Mouse (Mus musculus) forebrain, embryonic 15.5 days (tissue): Measurements from ENCODE around the gene Purb. TPM values are rescaled to one million over a fixed set of nuclear protein-coding genes. Genes with fewer than 3 reads are reported as not detected.

Experiments
- ATAC-seq: fragments of 200-750 bp; cut with Nextera tagmentation; replicated peaks from 2 replicates; pipeline ENCODE4 v1.8.0; 2017; ENCODE audit warnings: mild to moderate bottlenecking, moderate TSS enrichment, moderate library complexity
- H3K27ac ChIP-seq: fragments of 300-500 bp; sonication (generic); replicated peaks from 2 replicates; pipeline ENCODE4 v1.5.1; 2015; ENCODE audit warnings: mild to moderate bottlenecking, inconsistent platforms
- H3K27me3 ChIP-seq: fragments of 300-500 bp; sonication (generic); 2 replicates; pipeline ENCODE4 v1.6.1; 2015; ENCODE audit warnings: inconsistent platforms
- H3K36me3 ChIP-seq: fragments of 300-500 bp; sonication (generic); 2 replicates; pipeline ENCODE4 v1.6.1; 2015; ENCODE audit warnings: mild to moderate bottlenecking, inconsistent platforms
- H3K4me1 ChIP-seq: fragments of 300-500 bp; sonication (generic); 2 replicates; pipeline ENCODE4 v1.6.1; 2015; ENCODE audit warnings: inconsistent platforms
- H3K4me2 ChIP-seq: fragments of 300-500 bp; sonication (generic); replicated peaks from 2 replicates; pipeline ENCODE4 v1.6.1; 2015; ENCODE audit warnings: mild to moderate bottlenecking, inconsistent platforms
- H3K4me3 ChIP-seq: fragments of 300-500 bp; sonication (generic); 2 replicates; pipeline ENCODE4 v1.5.1; 2015; ENCODE audit warnings: mild to moderate bottlenecking, inconsistent platforms
- H3K9ac ChIP-seq: fragments of 300-500 bp; sonication (generic); replicated peaks from 2 replicates; pipeline ENCODE4 v1.6.1; 2015; ENCODE audit warnings: mild to moderate bottlenecking, inconsistent platforms
- H3K9me3 ChIP-seq: fragments of 300-500 bp; sonication (generic); 2 replicates; pipeline ENCODE4 v1.6.1; 2016; ENCODE audit warnings: inconsistent platforms
- WGBS: fragments of 180-500 bp; shearing (Covaris S2); methylation state at CpG from one replicate; pipeline ENCODE4 v1.1.7; 2015; ENCODE audit warnings: mixed read lengths; 5-methylcytosine and 5-hydroxymethylcytosine counted together
- polyA plus RNA-seq: library from polyadenylated mRNA; unstranded; fragments of >200 nt; fragmentation: Nextera tagmentation; extraction: Ambion mirVana; gene quantifications from 2 replicates; pipeline ENCODE4 v1.2.1, GENCODE M21; 2015

Purb gene
- polyA plus RNA-seq, 1 experiment from 2014 or later: 14.8 TPM

DNA sequence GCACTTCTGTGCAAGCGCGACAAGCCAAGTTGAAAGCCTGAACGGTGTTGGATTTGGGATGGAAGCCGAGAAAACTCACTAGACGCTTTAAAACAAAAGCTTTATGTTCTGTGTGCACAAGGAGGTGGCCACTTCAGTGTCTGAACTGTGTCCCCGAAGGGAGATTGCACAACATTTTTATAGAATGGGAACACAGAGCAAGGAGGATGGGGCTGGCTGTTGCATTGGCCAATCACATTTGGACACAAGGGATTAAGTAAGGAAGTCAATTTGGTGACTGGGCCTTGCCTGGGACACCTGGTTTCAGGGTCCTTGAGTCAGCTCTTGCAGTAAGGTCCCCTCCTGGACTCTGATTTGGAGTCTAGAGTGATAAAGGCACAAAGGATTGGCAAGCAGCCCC lies 29.0 kb upstream of the Purb start:
- H3K4me2 ChIP-seq: no peak overlapping the region
- H3K27me3 ChIP-seq: no peaks in the 10 kb centered on the region
- no peaks in the 10 kb centered on the region for H3K36me3 ChIP-seq
- H3K9ac ChIP-seq: no peak overlapping the region
- H3K4me3 ChIP-seq: no peak overlapping the region
- no peaks in the 10 kb centered on the region for H3K4me1 ChIP-seq
- H3K27ac ChIP-seq: no peak overlapping the region
- ATAC-seq: no peak
- H3K9me3 ChIP-seq: no peaks in the 10 kb centered on the region
- 78% methylated on average over 6 of the region's 6 CpGs for WGBS

DNA sequence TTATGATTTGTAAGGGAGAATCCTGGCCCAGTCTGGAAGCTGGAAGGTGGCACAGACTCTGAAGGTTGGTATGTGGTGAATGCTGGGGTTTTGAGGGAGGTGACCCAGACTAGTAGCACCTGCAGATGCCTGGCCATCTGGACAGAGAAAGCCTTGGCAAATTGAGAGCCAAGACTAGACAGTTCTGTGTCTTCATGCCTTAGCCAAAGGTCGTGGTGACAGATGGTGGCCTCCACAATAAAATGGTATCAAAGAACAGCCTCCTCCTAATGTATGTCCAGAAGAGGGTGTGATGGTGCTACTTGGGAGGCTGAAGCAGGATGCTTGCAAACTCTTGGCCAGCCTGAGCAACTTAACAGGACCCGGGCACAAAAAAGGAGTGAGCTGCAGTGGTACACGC lies 28.5 kb upstream of the Purb start:
- Histone ChIP-seq H3K4me3 (no peak overlapping the region), H3K36me3 (no peaks in the 10 kb centered on the region), H3K9me3 (no peaks in the 10 kb centered on the region), H3K27ac (no peak overlapping the region), H3K4me2 (no peak overlapping the region), H3K4me1 (no peaks in the 10 kb centered on the region), H3K9ac (no peak overlapping the region), H3K27me3 (no peaks in the 10 kb centered on the region)
- no peak for ATAC-seq
- WGBS: 77% methylated on average over 3 of the region's 3 CpGs

DNA sequence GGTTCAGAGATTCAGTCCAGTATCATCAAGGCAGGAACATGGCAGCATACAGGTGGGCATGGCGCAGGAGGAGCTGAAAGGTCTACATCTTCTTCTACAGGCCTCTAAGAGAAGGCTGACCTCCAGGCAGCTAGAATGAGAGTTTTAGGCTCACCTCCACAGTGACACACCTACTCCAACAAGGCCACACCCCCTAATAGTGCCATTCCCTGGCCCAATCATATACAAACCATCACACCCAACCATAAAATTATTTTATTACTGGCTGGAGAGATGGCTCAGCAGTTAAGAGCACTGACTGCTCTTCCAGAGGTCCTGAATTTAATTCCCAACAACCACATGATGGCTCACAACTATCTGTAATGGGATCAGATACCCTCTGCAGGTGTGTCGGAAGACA lies 26.8 kb upstream of the Purb start:
- H3K9ac ChIP-seq: no peak overlapping the region
- no peaks in the 10 kb centered on the region for H3K36me3 ChIP-seq
- H3K4me3 ChIP-seq: no peak overlapping the region
- no peak overlapping the region for H3K27ac ChIP-seq
- H3K27me3 ChIP-seq: no peaks in the 10 kb centered on the region
- no peaks in the 10 kb centered on the region for H3K4me1 ChIP-seq
- no peak for ATAC-seq
- 95% methylated on average over 2 of the region's 2 CpGs for WGBS
- no peaks in the 10 kb centered on the region for H3K9me3 ChIP-seq
- no peak overlapping the region for H3K4me2 ChIP-seq

DNA sequence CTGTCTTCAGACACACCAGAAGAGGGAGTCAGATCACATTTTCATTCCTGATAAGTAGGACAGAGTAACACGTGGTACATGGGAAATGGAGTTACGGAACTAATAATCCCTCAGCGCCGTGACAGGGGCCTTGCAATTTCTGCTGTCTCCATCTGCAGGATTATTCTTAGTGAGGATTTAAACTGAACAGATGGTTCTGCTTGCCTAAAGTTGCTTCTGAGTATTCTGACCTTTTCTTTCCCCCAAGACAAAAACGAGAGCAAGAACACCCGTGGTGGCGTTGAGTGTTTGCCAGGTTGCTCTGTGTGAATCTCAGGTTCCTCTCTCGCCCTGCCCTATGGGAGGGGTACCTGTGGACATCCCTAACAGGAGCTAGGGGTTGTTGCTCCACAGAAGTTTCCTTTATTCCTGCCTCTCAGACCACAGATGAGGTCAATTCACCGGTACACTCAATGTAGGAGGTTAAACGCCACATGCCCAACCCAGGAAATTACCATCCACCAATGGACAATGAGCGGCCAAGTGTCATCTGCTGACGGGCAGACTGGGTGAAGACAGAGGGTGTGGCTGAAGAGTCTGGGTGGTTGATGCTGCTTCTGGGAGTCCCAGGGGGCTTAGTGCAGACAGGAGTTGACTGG lies 21.7 kb upstream of the Purb start:
- Histone ChIP-seq H3K27ac (no peak overlapping the region), H3K27me3 (no peaks in the 10 kb centered on the region), H3K4me2 (no peak overlapping the region), H3K9me3 (no peaks in the 10 kb centered on the region), H3K4me1 (no peaks in the 10 kb centered on the region), H3K4me3 (no peak overlapping the region), H3K9ac (no peak overlapping the region), H3K36me3 (no peaks in the 10 kb centered on the region)
- ATAC-seq: no peak
- WGBS: 84% methylated on average over 12 of the region's 12 CpGs

DNA sequence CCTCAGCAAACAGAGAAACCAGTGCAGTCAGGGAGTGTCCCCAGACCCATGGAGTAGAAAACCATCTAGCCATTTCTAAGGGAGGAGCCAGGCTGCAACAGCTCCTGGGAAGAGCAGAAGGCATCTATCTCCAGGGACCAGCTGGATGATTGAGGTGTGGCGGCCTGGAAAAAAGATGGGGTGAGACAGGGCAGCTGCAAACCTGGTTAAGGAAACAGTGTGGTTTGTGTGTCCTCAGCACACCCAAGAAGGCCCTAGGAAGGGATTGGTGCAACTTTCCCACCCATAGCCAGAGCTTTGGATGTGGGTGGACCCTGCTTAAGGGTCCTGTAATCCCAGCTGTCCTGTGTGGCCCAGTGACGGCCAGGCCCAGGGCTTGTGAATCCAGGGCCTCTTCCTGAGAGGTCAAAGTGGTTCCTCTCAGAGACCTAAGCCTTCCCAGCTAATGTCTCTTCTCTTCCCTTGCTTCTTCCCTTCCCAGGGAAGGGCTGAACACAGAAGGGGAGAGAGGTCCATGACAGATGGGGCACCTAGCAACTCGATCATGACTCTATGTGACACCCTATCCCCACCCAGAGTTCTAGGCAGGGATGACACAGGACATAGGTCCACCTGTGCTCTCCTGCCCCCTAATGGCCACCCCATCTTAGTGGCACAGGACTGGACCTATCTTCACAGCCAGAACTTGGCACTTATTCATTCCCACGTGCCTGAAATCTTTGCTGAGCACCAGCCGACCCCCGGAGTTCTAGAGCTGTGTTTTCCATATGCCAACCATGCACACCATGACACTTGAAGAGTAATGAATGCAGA lies 14.2 kb upstream of the Purb start:
- no peak for ATAC-seq
- Histone ChIP-seq H3K4me3 (no peak overlapping the region), H3K27ac (no peak overlapping the region), H3K36me3 (no peaks in the 10 kb centered on the region), H3K27me3 (no peaks in the 10 kb centered on the region), H3K9ac (no peak overlapping the region), H3K4me2 (no peak overlapping the region), H3K4me1 (no peaks in the 10 kb centered on the region), H3K9me3 (no peaks in the 10 kb centered on the region)
- WGBS: 59% methylated on average over 6 of the region's 6 CpGs

DNA sequence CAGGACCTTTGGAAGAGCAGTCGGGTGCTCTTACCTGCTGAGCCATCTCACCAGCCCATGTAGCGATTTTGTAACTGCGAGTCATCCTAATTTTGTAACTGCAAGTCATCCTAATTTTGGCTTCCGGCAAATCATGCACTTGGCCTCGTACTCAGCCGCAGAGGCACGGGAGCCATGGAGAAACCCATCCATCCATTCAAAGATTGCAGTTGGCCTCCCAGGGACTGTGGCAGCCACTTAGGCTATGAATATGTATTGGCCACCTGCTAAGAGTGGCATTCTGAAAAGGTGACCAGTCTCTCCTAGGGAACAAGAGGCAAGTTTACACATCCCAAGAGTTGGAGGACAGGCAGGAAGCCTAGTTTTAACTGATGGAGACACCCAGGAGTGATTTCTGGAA lies 13.5 kb upstream of the Purb start:
- no peak overlapping the region for H3K9ac ChIP-seq
- 86% methylated on average over 7 of the region's 7 CpGs for WGBS
- no peak overlapping the region for H3K27ac ChIP-seq
- no peaks in the 10 kb centered on the region for H3K4me1 ChIP-seq
- H3K36me3 ChIP-seq: no peaks in the 10 kb centered on the region
- H3K4me2 ChIP-seq: no peak overlapping the region
- H3K27me3 ChIP-seq: no peaks in the 10 kb centered on the region
- H3K9me3 ChIP-seq: no peaks in the 10 kb centered on the region
- H3K4me3 ChIP-seq: no peak overlapping the region
- ATAC-seq: no peak

DNA sequence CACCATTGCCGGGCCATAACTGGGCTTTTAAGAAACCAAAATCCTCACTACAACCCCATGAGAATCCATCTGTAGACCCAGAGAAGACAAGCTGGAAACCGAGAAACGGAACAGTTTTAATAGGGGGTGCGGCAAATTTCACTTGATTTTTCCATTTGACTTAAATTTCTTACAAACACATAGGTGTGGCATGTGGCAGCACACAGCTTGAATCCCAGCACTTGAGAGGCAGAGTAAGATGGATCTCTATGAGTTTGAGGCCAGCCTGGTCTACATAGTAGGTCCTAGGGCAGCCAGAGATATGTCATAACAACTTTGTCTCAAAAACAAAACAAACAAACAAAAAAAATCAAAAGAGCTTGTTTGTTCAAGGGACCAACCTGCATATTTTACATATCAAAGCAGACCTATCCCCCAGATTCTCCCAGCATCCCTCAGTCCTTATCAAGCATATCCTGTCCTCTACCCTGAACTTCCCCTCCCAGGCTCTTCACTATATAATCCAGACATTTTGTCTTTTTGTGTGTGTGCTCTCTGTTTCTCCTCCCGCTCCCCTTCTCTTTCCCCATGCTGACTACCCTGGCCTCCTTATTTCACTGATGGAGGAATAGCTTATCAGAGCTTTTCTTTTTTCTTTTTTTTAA lies 12.4 kb upstream of the Purb start:
- Histone ChIP-seq H3K27me3 (no peaks in the 10 kb centered on the region), H3K9me3 (no peaks in the 10 kb centered on the region), H3K4me2 (no peak overlapping the region), H3K36me3 (no peaks in the 10 kb centered on the region), H3K4me1 (no peaks in the 10 kb centered on the region), H3K27ac (no peak overlapping the region), H3K4me3 (no peak overlapping the region), H3K9ac (no peak overlapping the region)
- WGBS: 95% methylated on average over 5 of the region's 5 CpGs
- ATAC-seq: no peak

DNA sequence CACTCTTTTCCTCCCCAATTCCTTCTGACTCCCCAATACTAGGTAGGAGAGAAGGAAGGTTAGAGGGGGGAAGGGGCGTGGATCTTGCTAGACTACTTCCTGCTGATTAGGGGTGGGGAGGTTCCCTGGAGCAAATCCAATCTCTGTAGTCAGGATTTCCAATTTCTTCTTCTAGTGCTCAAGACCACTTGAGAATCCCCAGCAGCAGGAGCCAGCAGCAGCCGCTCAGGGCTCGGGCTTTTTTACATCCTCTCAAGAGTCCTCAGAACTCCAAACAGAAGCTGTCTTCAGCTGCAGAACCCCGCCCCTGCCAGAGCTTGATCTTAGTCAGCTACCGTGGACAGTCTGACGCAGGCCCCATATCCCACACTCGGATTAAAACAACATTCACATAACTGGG lies 11.8 kb upstream of the Purb start:
- 63% methylated on average over 7 of the region's 7 CpGs for WGBS

DNA sequence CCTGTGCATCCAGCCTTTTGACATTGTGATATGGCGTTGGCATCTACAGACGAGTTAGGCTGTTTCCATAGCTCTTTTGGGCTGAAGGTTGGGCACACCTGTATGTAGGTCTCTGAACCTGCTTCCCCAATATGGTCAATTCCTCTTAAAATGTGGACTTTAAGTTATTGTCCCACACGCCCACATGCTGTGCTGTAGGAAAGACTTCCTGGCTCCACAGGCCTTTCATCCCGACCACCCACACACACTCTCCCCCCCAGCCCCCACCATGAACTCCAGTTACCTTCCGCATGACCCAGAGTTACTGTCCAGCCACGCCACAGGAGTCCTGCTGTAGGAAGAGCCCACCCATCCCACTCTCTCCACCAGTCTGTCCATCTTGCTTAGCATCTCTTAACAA lies 11.2 kb upstream of the Purb start:
- Histone ChIP-seq H3K9ac (no peak overlapping the region), H3K4me3 (no peak overlapping the region), H3K9me3 (no peaks in the 10 kb centered on the region), H3K36me3 (no peaks in the 10 kb centered on the region), H3K4me1 (no peaks in the 10 kb centered on the region), H3K27ac (no peak overlapping the region), H3K27me3 (no peaks in the 10 kb centered on the region), H3K4me2 (no peak overlapping the region)
- WGBS: 62% methylated on average over 6 of the region's 6 CpGs
- ATAC-seq: no peak

More for the DNA sequence above, 11.8 kb upstream of the Purb start:
- no peak overlapping the region for H3K4me3 ChIP-seq
- no peak overlapping the region for H3K9ac ChIP-seq
- no peaks in the 10 kb centered on the region for H3K27me3 ChIP-seq
- H3K9me3 ChIP-seq: no peaks in the 10 kb centered on the region
- H3K4me1 ChIP-seq: no peaks in the 10 kb centered on the region
- H3K4me2 ChIP-seq: no peak overlapping the region
- H3K36me3 ChIP-seq: no peaks in the 10 kb centered on the region
- no peak for ATAC-seq
- no peak overlapping the region for H3K27ac ChIP-seq

DNA sequence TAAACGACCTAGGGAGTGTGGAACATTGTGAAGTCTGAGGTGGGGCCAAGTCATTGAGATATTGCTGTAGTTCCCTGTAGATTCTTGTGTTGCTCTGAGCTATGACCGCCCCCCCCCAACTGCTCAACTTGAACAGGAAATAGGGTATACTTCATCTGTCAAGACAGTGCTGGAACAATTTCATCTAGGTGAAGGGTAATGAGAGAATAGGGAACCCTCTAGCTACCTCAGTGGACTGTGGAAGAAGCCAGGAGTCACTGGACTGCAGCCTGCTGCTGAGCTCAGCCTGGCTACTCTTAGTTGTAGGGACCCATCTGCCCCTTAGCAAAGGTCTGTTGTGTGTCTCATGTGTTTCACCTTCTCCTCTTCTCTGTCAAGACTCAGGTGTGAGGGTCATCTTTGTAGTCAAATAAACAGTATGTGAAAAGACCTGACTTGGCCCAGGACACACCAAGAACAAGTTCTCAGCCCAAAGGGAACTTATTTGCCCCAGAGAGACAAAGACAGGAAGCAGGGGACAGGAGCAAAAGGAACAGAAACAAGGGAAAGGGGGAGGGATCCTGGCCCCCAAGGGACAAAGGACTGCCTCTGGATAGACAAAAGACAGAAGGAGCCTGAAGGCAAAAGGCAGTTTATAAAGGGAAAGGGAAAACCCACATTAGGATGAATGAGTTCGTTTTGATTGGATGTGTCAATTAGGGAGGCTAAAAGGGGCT lies 8.7 kb upstream of the Purb start:
- H3K4me1 ChIP-seq: no peaks in the 10 kb centered on the region
- H3K27me3 ChIP-seq: no peaks in the 10 kb centered on the region
- WGBS: 52% methylated on average over 3 of the region's 3 CpGs
- no peak overlapping the region for H3K4me3 ChIP-seq
- no peak overlapping the region for H3K4me2 ChIP-seq
- no peak overlapping the region for H3K27ac ChIP-seq
- no peaks in the 10 kb centered on the region for H3K9me3 ChIP-seq
- ATAC-seq: no peak
- no peak overlapping the region for H3K9ac ChIP-seq
- no peaks in the 10 kb centered on the region for H3K36me3 ChIP-seq

DNA sequence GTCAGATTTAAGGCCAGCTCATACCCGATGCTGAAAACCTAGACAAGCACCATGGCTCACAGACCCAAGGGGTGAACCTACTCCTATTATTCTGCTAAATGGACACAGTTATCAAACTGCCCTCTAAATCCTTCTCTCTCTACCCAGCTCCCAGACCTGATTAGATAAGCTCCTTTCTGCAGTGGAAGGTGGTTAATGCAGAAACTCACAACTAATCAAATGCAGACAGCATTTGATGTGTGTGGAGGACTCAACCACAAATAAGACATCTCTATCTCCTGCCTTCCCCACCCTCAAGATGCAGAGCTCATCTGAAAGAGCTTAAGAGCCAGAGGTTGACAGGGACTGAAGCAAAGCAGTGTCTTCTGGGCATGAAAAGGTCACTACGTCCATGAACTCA lies 7.4 kb upstream of the Purb start:
- ATAC-seq: no peak
- Histone ChIP-seq H3K4me3 (no peak overlapping the region), H3K27ac (no peak overlapping the region), H3K27me3 (no peaks in the 10 kb centered on the region), H3K9ac (no peak overlapping the region), H3K9me3 (no peaks in the 10 kb centered on the region), H3K4me1 (no peaks in the 10 kb centered on the region), H3K36me3 (no peaks in the 10 kb centered on the region), H3K4me2 (no peak overlapping the region)
- 86% methylated on average over 2 of the region's 2 CpGs for WGBS

DNA sequence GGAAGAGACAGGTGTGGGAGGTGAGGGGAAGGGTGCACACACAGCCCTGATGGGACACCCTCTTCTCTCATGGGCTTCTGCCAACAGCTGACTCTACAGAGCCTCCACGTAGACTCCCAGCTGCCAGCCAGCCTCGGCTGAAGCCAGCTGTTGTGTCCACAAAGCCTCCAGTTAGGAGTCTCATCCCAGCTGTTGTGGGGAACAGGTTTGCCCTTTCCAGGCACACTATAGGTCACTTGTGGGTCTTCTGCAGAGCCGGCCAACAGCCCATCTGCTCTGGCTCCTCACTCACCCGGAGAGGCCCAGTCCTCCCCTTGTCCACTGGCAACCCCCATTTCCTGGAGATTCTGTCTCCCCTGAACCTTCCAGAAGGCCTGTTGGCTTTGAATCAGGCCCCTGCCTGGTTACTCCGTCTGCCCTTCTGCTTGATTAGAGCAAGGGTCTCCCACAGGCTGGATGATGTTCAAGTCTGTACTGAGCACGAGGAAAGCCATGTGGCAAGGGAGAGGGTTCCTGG lies 6.0 kb upstream of the Purb start:
- Histone ChIP-seq H3K27ac (no peak overlapping the region), H3K4me1 (no peaks in the 10 kb centered on the region; the same call in 1 of the 2 replicates), H3K4me3 (no peak overlapping the region), H3K9me3 (no peaks in the 10 kb centered on the region), H3K4me2 (no peak overlapping the region), H3K36me3 (no peaks in the 10 kb centered on the region), H3K27me3 (no peaks in the 10 kb centered on the region), H3K9ac (no peak overlapping the region)
- no peak for ATAC-seq
- WGBS: 77% methylated on average over 6 of the region's 6 CpGs
